Mouse (Mus musculus): ENCODE results near the gene Cox16.

Cox16 gene

DNA sequence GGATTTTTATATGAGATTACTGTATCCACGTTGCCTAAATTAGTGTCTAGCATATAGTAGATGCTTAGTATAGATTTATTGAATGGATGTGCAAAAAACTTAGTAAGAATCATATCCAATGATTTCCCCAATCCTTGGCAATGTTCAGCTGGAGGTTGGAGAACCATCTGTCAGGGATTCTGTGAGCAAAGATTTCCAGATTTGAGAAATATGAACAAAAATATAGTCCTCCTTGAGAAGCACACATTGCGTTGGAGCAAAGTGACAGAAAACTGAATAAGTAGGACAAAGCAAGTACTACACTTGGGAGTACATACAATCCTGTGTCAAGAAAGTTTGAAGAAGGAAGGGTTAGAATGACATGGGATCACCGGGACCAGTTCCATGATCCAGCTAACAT, 160.8 kb downstream of the Cox16 start:
- no peak for DNase-seq (ENCODE audit: low spot score in 2 of 2)

DNA sequence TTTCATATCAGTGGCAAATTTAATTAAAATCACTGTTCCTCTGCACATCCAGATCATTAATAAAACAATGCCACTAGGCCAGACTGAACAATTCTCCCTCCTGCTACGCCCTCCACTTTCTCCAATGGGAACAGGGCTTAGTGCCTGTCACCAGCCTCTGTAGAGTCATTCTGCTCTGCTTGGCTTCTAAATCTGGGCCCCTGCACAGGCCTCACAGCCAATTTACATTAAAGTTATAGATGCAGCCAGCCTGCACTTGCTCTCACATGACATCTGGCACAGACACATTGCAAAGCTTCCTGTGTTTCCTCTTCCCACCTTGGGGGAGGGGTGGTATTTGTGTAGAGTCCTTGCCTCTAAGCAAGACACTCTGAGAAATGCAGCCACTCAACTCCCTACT, 163.9 kb downstream of the Cox16 start:
- DNase-seq (ENCODE audit: low spot score in 2 of 2) = no peak

DNA sequence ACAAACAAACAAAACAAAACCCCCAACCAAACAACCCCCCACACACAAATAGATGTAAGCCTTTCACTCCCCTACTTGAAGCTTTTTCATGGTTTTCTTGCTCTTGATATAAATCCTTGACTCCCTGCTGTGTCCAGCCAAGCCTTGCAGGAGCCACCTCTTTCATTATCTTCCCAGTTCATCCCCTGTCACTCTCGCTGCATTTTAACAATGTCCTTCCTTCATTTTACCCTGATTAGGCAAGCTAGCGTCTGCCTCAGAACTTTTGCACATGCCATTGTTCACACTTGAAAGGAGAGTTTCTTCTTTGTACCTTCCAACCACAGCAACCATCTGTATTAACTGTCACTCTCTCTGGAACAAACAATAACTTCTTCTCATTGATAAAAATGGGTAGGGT, 167.1 kb downstream of the Cox16 start:
- DNase-seq (ENCODE audit: low spot score in 2 of 2) = no peak

- DNase-seq (ENCODE audit: low spot score in 2 of 2) = no peak
Observed at GRCm38 (mm10) chr12:81315953-81316352, 169.0 kb downstream of the Cox16 start.
